In the genomic region with DNA sequence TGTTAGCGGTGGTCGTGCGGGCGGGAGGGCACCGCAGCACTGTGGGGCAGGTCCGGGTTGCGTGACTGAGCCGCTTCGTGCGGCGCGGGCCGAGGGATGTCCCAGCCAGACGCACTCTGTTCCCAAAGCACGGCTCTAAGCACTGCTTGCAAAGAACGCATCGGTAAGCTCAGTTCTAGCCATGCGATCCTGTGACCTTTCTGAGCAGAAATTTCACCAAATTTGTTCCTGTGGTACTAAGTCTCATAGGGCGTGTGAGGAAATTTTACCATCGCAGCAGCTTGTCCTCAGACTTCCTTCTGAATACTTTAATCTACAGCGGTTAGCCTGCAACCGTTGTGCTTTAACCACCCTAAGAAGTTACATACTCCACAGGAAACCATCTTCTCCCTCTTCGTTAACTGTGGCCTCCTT, we compare ENCODE assay signal across 8 mouse cellular contexts. TPM values are rescaled to one million over a fixed set of nuclear protein-coding genes. Genes with fewer than 3 reads are reported as not detected.
DNase-seq lines count a peak whose midpoint lies in the region; ATAC-seq and TF ChIP-seq lines count a peak whose summit lies in the region.

No protein-coding gene starts in this region.

- H3K9ac ChIP-seq in heart, embryonic 13.5 days: peak overlapping the region; percentile 92
- peak overlapping the region; percentile 90 for H3K9ac ChIP-seq in ES-E14 (ENCODE audit: insufficient read depth, low read depth, low read length, poor library complexity, severe bottlenecking)
- H3K9ac ChIP-seq in forebrain, embryonic 12.5 days: peak overlapping the region; percentile 83
- peak overlapping the region; percentile 64 for H3K9ac ChIP-seq in liver, embryonic 14.5 days (replicated peaks)
- peak overlapping the region; percentile 90 for H3K9ac ChIP-seq in stomach, embryonic 16.5 days (ENCODE audit: low read length)

- peaks cover 20% of the 10 kb centered on the region for H3K4me1 ChIP-seq in heart, embryonic 13.5 days
- peaks cover 0 to 4% of the 10 kb centered on the region in 2 experiments; a peak in 2 of 4 replicates for H3K4me1 ChIP-seq in ES-E14 (ENCODE audit: control insufficient read depth in 2 of 2, insufficient read depth in 2 of 2, low read length in 2 of 2, poor library complexity in 1 of 2)
- peaks cover 15% of the 10 kb centered on the region for H3K4me1 ChIP-seq in forebrain, embryonic 12.5 days
- peaks cover 5 to 8% of the 10 kb centered on the region in 2 experiments; a peak in 2 of 4 replicates for H3K4me1 ChIP-seq in liver, embryonic 14.5 days (replicated peaks; ENCODE audit: control insufficient read depth in 2 of 2, insufficient read depth in 2 of 2, low read length in 1 of 2)
- peaks cover 14% of the 10 kb centered on the region; the same call in 1 of the 2 replicates for H3K4me1 ChIP-seq in stomach, embryonic 16.5 days (ENCODE audit: control insufficient read depth, insufficient read depth, low read length)

- peak overlapping the region; percentile 95 for H3K4me3 ChIP-seq in heart, embryonic 13.5 days
- peak overlapping the region; percentile 89 to 97 for H3K4me3 ChIP-seq in ES-E14 (ENCODE audit: insufficient read depth in 1 of 2, low read depth in 1 of 2, low read length in 2 of 2, poor library complexity in 1 of 2, severe bottlenecking in 1 of 2)
- H3K4me3 ChIP-seq in forebrain, embryonic 12.5 days (replicated peaks): peak overlapping the region; percentile 98
- peak overlapping the region; percentile 72 to 92 for H3K4me3 ChIP-seq in liver, embryonic 14.5 days (ENCODE audit: insufficient read depth in 1 of 2, low read depth in 2 of 2, low read length in 2 of 2)
- H3K4me3 ChIP-seq in stomach, embryonic 16.5 days (replicated peaks; ENCODE audit: low read length): peak overlapping the region; percentile 90

- no peaks in the 10 kb centered on the region for H3K9me3 ChIP-seq in heart, embryonic 13.5 days
- H3K9me3 ChIP-seq in ES-E14 (ENCODE audit: control insufficient read depth, insufficient read depth, low read depth, low read length): no peaks in the 10 kb centered on the region
- no peaks in the 10 kb centered on the region for H3K9me3 ChIP-seq in forebrain, embryonic 12.5 days
- no peaks in the 10 kb centered on the region for H3K9me3 ChIP-seq in liver, embryonic 14.5 days (ENCODE audit: control insufficient read depth, low read length)
- no peaks in the 10 kb centered on the region for H3K9me3 ChIP-seq in stomach, embryonic 16.5 days (replicated peaks; ENCODE audit: control insufficient read depth, low read length)

- peak overlapping the region; percentile 94 for H3K27ac ChIP-seq in heart, embryonic 13.5 days (replicated peaks)
- H3K27ac ChIP-seq in ES-E14 (ENCODE audit: insufficient read depth, low read depth, low read length, poor library complexity, severe bottlenecking): peak overlapping the region; percentile 73
- peak overlapping the region; percentile 94 for H3K27ac ChIP-seq in forebrain, embryonic 12.5 days
- H3K27ac ChIP-seq in liver, embryonic 14.5 days: peak overlapping the region; percentile 2; the same call in 1 of the 2 replicates
- peak overlapping the region; percentile 93 for H3K27ac ChIP-seq in stomach, embryonic 16.5 days (ENCODE audit: low read length)

- peak; percentile 47; the same call in 1 of the 2 replicates for ATAC-seq in heart, embryonic 13.5 days (ENCODE audit: extremely low read depth, insufficient number of reproducible peaks, low FRiP score, low TSS enrichment)
- peak; percentile 73 for ATAC-seq in forebrain, embryonic 12.5 days (ENCODE audit: low FRiP score)
- ATAC-seq in liver, embryonic 14.5 days (ENCODE audit: insufficient read depth): peak; percentile 36
- peak; percentile 49 for ATAC-seq in stomach, embryonic 16.5 days (ENCODE audit: insufficient read depth, low FRiP score)

- TF ChIP-seq CTCF in liver, embryonic 14.5 days (IDR thresholded peaks at IDR 0.05; ENCODE audit: low read depth): no peak

- in situ Hi-C loops in ES-E14 (cut with MboI; ENCODE audit: low sequenced_read_pairs in 2 of 2, unreplicated experiment in 2 of 2): no loop called here

- peaks cover 37% of the 10 kb centered on the region for H3K36me3 ChIP-seq in heart, embryonic 13.5 days
- H3K36me3 ChIP-seq in ES-E14 (ENCODE audit: control insufficient read depth, insufficient read depth, low read length, poor library complexity, severe bottlenecking): no peaks in the 10 kb centered on the region; the same call in 1 of the 2 replicates
- peaks cover 18% of the 10 kb centered on the region for H3K36me3 ChIP-seq in forebrain, embryonic 12.5 days (replicated peaks)
- peaks cover 5% of the 10 kb centered on the region for H3K36me3 ChIP-seq in liver, embryonic 14.5 days (replicated peaks; ENCODE audit: control insufficient read depth, insufficient read depth, low read depth)
- peaks cover 7% of the 10 kb centered on the region; the same call in 1 of the 2 replicates for H3K36me3 ChIP-seq in stomach, embryonic 16.5 days (ENCODE audit: control insufficient read depth, insufficient read depth, low read length)

- H3K27me3 ChIP-seq in heart, embryonic 13.5 days (replicated peaks): no peaks in the 10 kb centered on the region
- no peaks in the 10 kb centered on the region; the same call in 1 of the 2 replicates for H3K27me3 ChIP-seq in forebrain, embryonic 12.5 days
- H3K27me3 ChIP-seq in liver, embryonic 14.5 days (ENCODE audit: control insufficient read depth, insufficient read depth, low read length): no peaks in the 10 kb centered on the region
- no peaks in the 10 kb centered on the region for H3K27me3 ChIP-seq in stomach, embryonic 16.5 days (ENCODE audit: control insufficient read depth, insufficient read depth, low read length)

- DNase-seq in heart, postnatal 36 days: no peak
- DNase-seq in ES-E14 (ENCODE audit: low read depth, low spot score): no peak
- peak in 1 of 3 experiments; percentile 11 for DNase-seq in liver, embryonic 14.5 days (ENCODE audit: low read depth in 3 of 3, low spot score in 3 of 3)
- DNase-seq in left cerebral cortex, postnatal 25 days (ENCODE audit: low spot score in 2 of 2): no peak
- no peak for DNase-seq in thymus, postnatal 10 days (ENCODE audit: low spot score in 2 of 2)

- H3K4me2 ChIP-seq in heart, embryonic 13.5 days: peak overlapping the region; percentile 86
- peak overlapping the region; percentile 87 for H3K4me2 ChIP-seq in forebrain, embryonic 12.5 days
- peak overlapping the region; percentile 79 for H3K4me2 ChIP-seq in liver, embryonic 14.5 days (ENCODE audit: low read depth)
- H3K4me2 ChIP-seq in stomach, embryonic 16.5 days (ENCODE audit: low read depth, low read length): peak overlapping the region; percentile 88

- TF ChIP-seq EP300 in liver, embryonic 14.5 days (IDR thresholded peaks at IDR 0.05; ENCODE audit: low read depth): no peak

- intact Hi-C loops in heart, postnatal 36 days (cut with DNase I): loop anchor here (1.0 kb wide), 1 partner anchor 23 kb away; no protein-coding TSS in a partner anchor
- intact Hi-C loops in left cerebral cortex, postnatal 25 days (cut with DNase I): loop anchor here (1.0 kb wide), 1 partner anchor 24 kb away; a partner anchor contains a TSS

- under 1% methylated on average over 23 of the region's 23 CpGs for WGBS in heart, embryonic 13.5 days
- 1% methylated on average over 23 of the region's 23 CpGs for WGBS in forebrain, embryonic 12.5 days
- under 1% methylated on average over 23 of the region's 23 CpGs for WGBS in liver, embryonic 14.5 days (ENCODE audit: insufficient replicate concordance)
- WGBS in stomach, embryonic 16.5 days: under 1% methylated on average over 23 of the region's 23 CpGs

TF ChIP-seq in ES-E14, 5 proteins besides CTCF, POLR2A, EP300 and RAD21 (continues in another document):
- TF ChIP-seq ZC3H11A (IDR thresholded peaks at IDR 0.05; ENCODE audit: borderline replicate concordance, low read depth, low read length): no peak

RNA-seq across cellular contexts. Expression of a gene that starts 0.6 kb away (rescaled TPM):
- polyA plus RNA-seq in heart, embryonic 13.5 days (2015; fragmentation: Nextera tagmentation; extraction: Ambion mirVana): 15.2 and 16.1 TPM in 2 replicates
- total RNA-seq in heart, postnatal 36 days (2021): 10 to 100 TPM; 23.4 to 27.9 TPM
- total RNA-seq in ES-E14 (2012; rRNA removed): 8.3 and 9.5 TPM in 2 replicates
- 48.0 and 52.9 TPM in 2 replicates for polyA plus RNA-seq in forebrain, embryonic 12.5 days (2016; fragmentation: Nextera tagmentation; extraction: Ambion mirVana)
- 1.7 and 2.7 TPM in 2 replicates for polyA plus RNA-seq in liver, embryonic 14.5 days (2012; rRNA removed)
- polyA plus RNA-seq in liver, embryonic 14.5 days (2014; fragmentation: Nextera tagmentation; extraction: Ambion mirVana): 5.7 and 6.2 TPM in 2 replicates
- 26.8 and 30.3 TPM in 2 replicates for polyA plus RNA-seq in stomach, embryonic 16.5 days (2015; fragmentation: Nextera tagmentation; extraction: Ambion mirVana)
- total RNA-seq in left cerebral cortex, postnatal 25 days (2021): 100 to 1,000 TPM; 168 to 176 TPM

RNA-seq across cellular contexts. Expression of a gene that starts 23.9 kb away (rescaled TPM):
- 526 and 595 TPM in 2 replicates for polyA plus RNA-seq in heart, embryonic 13.5 days (2015; fragmentation: Nextera tagmentation; extraction: Ambion mirVana)
- 1,000 to 10,000 TPM; 1,205 to 1,266 TPM for total RNA-seq in heart, postnatal 36 days (2021)
- 77.4 and 115 TPM in 2 replicates for total RNA-seq in ES-E14 (2012; rRNA removed)
- 272 and 275 TPM in 2 replicates for polyA plus RNA-seq in forebrain, embryonic 12.5 days (2016; fragmentation: Nextera tagmentation; extraction: Ambion mirVana)
- 28.6 and 54.6 TPM in 2 replicates for polyA plus RNA-seq in liver, embryonic 14.5 days (2012; rRNA removed)
- 268 and 273 TPM in 2 replicates for polyA plus RNA-seq in liver, embryonic 14.5 days (2014; fragmentation: Nextera tagmentation; extraction: Ambion mirVana)
- 331 and 340 TPM in 2 replicates for polyA plus RNA-seq in stomach, embryonic 16.5 days (2015; fragmentation: Nextera tagmentation; extraction: Ambion mirVana)
- 100 to 1,000 TPM; 232 to 243 TPM for total RNA-seq in left cerebral cortex, postnatal 25 days (2021)

RNA-seq across cellular contexts. Expression of a gene that starts 33.9 kb away (rescaled TPM):
- polyA plus RNA-seq in heart, embryonic 13.5 days (2015; fragmentation: Nextera tagmentation; extraction: Ambion mirVana): 25.0 and 28.8 TPM in 2 replicates
- total RNA-seq in heart, postnatal 36 days (2021): 10 to 100 TPM; 21.6 to 26.7 TPM
- total RNA-seq in ES-E14 (2012; rRNA removed): 28.8 and 36.8 TPM in 2 replicates
- 34.8 and 35.2 TPM in 2 replicates for polyA plus RNA-seq in forebrain, embryonic 12.5 days (2016; fragmentation: Nextera tagmentation; extraction: Ambion mirVana)
- polyA plus RNA-seq in liver, embryonic 14.5 days (2012; rRNA removed): 9.9 and 12.0 TPM in 2 replicates
- polyA plus RNA-seq in liver, embryonic 14.5 days (2014; fragmentation: Nextera tagmentation; extraction: Ambion mirVana): 12.9 and 16.7 TPM in 2 replicates
- 35.3 and 36.1 TPM in 2 replicates for polyA plus RNA-seq in stomach, embryonic 16.5 days (2015; fragmentation: Nextera tagmentation; extraction: Ambion mirVana)
- 10 to 100 TPM; 35.8 to 41.3 TPM for total RNA-seq in left cerebral cortex, postnatal 25 days (2021)

RNA-seq across cellular contexts. Expression of a gene that starts 45.9 kb away (rescaled TPM):
- 12.6 and 12.7 TPM in 2 replicates for polyA plus RNA-seq in heart, embryonic 13.5 days (2015; fragmentation: Nextera tagmentation; extraction: Ambion mirVana)
- total RNA-seq in heart, postnatal 36 days (2021): 1 to 10 TPM in 1 of 2 experiments, under 1 TPM in 1; 0.89 to 1.1 TPM
- total RNA-seq in ES-E14 (2012; rRNA removed): 56.1 and 86.8 TPM in 2 replicates
- 25.0 and 30.2 TPM in 2 replicates for polyA plus RNA-seq in forebrain, embryonic 12.5 days (2016; fragmentation: Nextera tagmentation; extraction: Ambion mirVana)
- 5.0 and 7.0 TPM in 2 replicates for polyA plus RNA-seq in liver, embryonic 14.5 days (2012; rRNA removed)
- 4.7 and 6.3 TPM in 2 replicates for polyA plus RNA-seq in liver, embryonic 14.5 days (2014; fragmentation: Nextera tagmentation; extraction: Ambion mirVana)
- polyA plus RNA-seq in stomach, embryonic 16.5 days (2015; fragmentation: Nextera tagmentation; extraction: Ambion mirVana): 17.7 and 20.1 TPM in 2 replicates
- total RNA-seq in left cerebral cortex, postnatal 25 days (2021): 1 to 10 TPM; 1.3 to 2.0 TPM

Comparison
In these comparisons a context has a peak if more than half of its experiments do, and no peak if none do; other contexts are left out.
1. H3K27ac ChIP-seq: peak in every context shown above with its lines; median percentile 94 in heart, embryonic 13.5 days; 94 in forebrain, embryonic 12.5 days; 93 in stomach, embryonic 16.5 days; 73 in ES-E14; 2 in liver, embryonic 14.5 days.